Mouse (Mus musculus) hindbrain, embryonic 11.5 days (tissue): ENCODE measurements at regions not wholly inside any gene's neighbourhood (a gene's known extent, or its start where the extent isn't known, plus 50 kb on each side); places are given as distances from the start of the nearest gene placed in this dataset.

Experiments used
- ATAC-seq: fragments of 200-750 bp; cut with Nextera tagmentation; 2 replicates; pipeline ENCODE4 v1.8.0; 2017; ENCODE audit warnings: mild to moderate bottlenecking, moderate TSS enrichment, moderate library complexity; ENCODE audit not compliant: low FRiP score
- DNase-seq: peaks from one replicate; pipeline ENCODE4 v3.0.0-alpha.2; 2015; ENCODE audit warnings: low spot score
- H3K27ac ChIP-seq: fragments of 300-500 bp; sonication (generic); 2 replicates; pipeline ENCODE4 v1.5.1; 2014; ENCODE audit warnings: mild to moderate bottlenecking, low read depth, low read length
- H3K27me3 ChIP-seq: fragments of 300-500 bp; sonication (generic); 2 replicates; pipeline ENCODE4 v1.6.1; 2014; ENCODE audit warnings: mild to moderate bottlenecking, low read length, moderate library complexity, mixed read lengths; ENCODE audit not compliant: control insufficient read depth, insufficient read depth
- H3K36me3 ChIP-seq: fragments of 300-500 bp; sonication (generic); 2 replicates; pipeline ENCODE4 v1.6.1; 2014; ENCODE audit warnings: mild to moderate bottlenecking, low read length, moderate library complexity, mixed read lengths; ENCODE audit not compliant: control insufficient read depth, insufficient read depth
- H3K4me1 ChIP-seq: fragments of 300-500 bp; sonication (generic); replicated peaks from 2 replicates; pipeline ENCODE4 v1.6.1; 2014; ENCODE audit warnings: low read length, mixed read lengths; ENCODE audit not compliant: control insufficient read depth, insufficient read depth
- H3K4me2 ChIP-seq: fragments of 300-500 bp; sonication (generic); replicated peaks from 2 replicates; pipeline ENCODE4 v1.6.1; 2014; ENCODE audit warnings: mild to moderate bottlenecking, low read depth, low read length
- H3K4me3 ChIP-seq: fragments of 300-500 bp; sonication (generic); 2 replicates; pipeline ENCODE4 v1.5.1; 2014; ENCODE audit warnings: low read depth, low read length
- H3K9ac ChIP-seq: fragments of 300-500 bp; sonication (generic); 2 replicates; pipeline ENCODE4 v1.6.1; 2014; ENCODE audit warnings: low read depth, low read length
- H3K9me3 ChIP-seq: fragments of 300-500 bp; sonication (generic); 2 replicates; pipeline ENCODE4 v1.6.1; 2016; ENCODE audit warnings: low read length; ENCODE audit not compliant: control insufficient read depth
- WGBS: fragments of 180-500 bp; shearing (Covaris S2); extraction: QIAGEN DNeasy Blood & Tissue Kit; methylation state at CpG from one replicate; pipeline ENCODE4 v1.1.7; 2014; 5-methylcytosine and 5-hydroxymethylcytosine counted together

GRCm38 (mm10) chr5:107035376-107035775, 71.3 kb downstream of the Cdc7 start:
- DNase-seq (no peak), ATAC-seq (no peak)
- H3K9ac ChIP-seq = no peak overlapping the region
- H3K36me3 ChIP-seq = no peaks in the 10 kb centered on the region
- H3K4me2 ChIP-seq = no peak overlapping the region
- H3K4me1 ChIP-seq = no peaks in the 10 kb centered on the region
- 76% methylated on average over 4 of the region's 4 CpGs for WGBS
- H3K27me3 ChIP-seq = no peaks in the 10 kb centered on the region
- H3K27ac ChIP-seq = no peak overlapping the region
- no peak overlapping the region for H3K4me3 ChIP-seq
- no peaks in the 10 kb centered on the region for H3K9me3 ChIP-seq

GRCm38 (mm10) chr5:107035782-107036181, 71.7 kb downstream of the Cdc7 start:
- no peak for ATAC-seq

GRCm38 (mm10) chr5:107036475-107036874, 72.4 kb downstream of the Cdc7 start:
- no peaks in the 10 kb centered on the region for H3K4me1 ChIP-seq
- DNase-seq (no peak), ATAC-seq (no peak)
- WGBS = 80% methylated on average over 6 of the region's 6 CpGs
- no peak overlapping the region for H3K4me3 ChIP-seq
- H3K4me2 ChIP-seq = no peak overlapping the region
- no peaks in the 10 kb centered on the region for H3K9me3 ChIP-seq
- no peaks in the 10 kb centered on the region for H3K36me3 ChIP-seq
- no peak overlapping the region for H3K9ac ChIP-seq
- H3K27ac ChIP-seq = no peak overlapping the region
- H3K27me3 ChIP-seq = no peaks in the 10 kb centered on the region

More at GRCm38 (mm10) chr5:107035782-107036181, 71.7 kb downstream of the Cdc7 start:
- DNase-seq = no peak
- H3K27me3 ChIP-seq = no peaks in the 10 kb centered on the region
- H3K4me2 ChIP-seq = no peak overlapping the region
- H3K9me3 ChIP-seq = no peaks in the 10 kb centered on the region
- no peak overlapping the region for H3K9ac ChIP-seq
- no peaks in the 10 kb centered on the region for H3K4me1 ChIP-seq
- H3K36me3 ChIP-seq = no peaks in the 10 kb centered on the region
- no peak overlapping the region for H3K27ac ChIP-seq
- no peak overlapping the region for H3K4me3 ChIP-seq
- WGBS = 63% methylated on average over 6 of the region's 6 CpGs

GRCm38 (mm10) chr5:107037087-107037486, 73.0 kb downstream of the Cdc7 start:
- no peaks in the 10 kb centered on the region for H3K36me3 ChIP-seq
- H3K9ac ChIP-seq = no peak overlapping the region
- H3K4me1 ChIP-seq = no peaks in the 10 kb centered on the region
- ATAC-seq (no peak), DNase-seq (no peak)
- H3K27me3 ChIP-seq = no peaks in the 10 kb centered on the region
- H3K27ac ChIP-seq = no peak overlapping the region
- WGBS = 88% methylated on average over 6 of the region's 6 CpGs
- no peaks in the 10 kb centered on the region for H3K9me3 ChIP-seq
- no peak overlapping the region for H3K4me3 ChIP-seq
- H3K4me2 ChIP-seq = no peak overlapping the region

- no peak overlapping the region for H3K27ac ChIP-seq
- H3K36me3 ChIP-seq = no peaks in the 10 kb centered on the region
- H3K4me3 ChIP-seq = no peak overlapping the region
- DNase-seq (no peak), ATAC-seq (no peak)
- no peaks in the 10 kb centered on the region for H3K9me3 ChIP-seq
- no peaks in the 10 kb centered on the region for H3K27me3 ChIP-seq
- 94% methylated on average over 8 of the region's 8 CpGs for WGBS
- H3K4me1 ChIP-seq = no peaks in the 10 kb centered on the region
- H3K9ac ChIP-seq = no peak overlapping the region
- no peak overlapping the region for H3K4me2 ChIP-seq
Measured at GRCm38 (mm10) chr5:107039340-107039739, 75.2 kb downstream of the Cdc7 start.

- no peaks in the 10 kb centered on the region for H3K27me3 ChIP-seq
- H3K9ac ChIP-seq = no peak overlapping the region
- DNase-seq (no peak), ATAC-seq (no peak)
- 93% methylated on average over 6 of the region's 6 CpGs for WGBS
- no peak overlapping the region for H3K4me3 ChIP-seq
- no peak overlapping the region for H3K27ac ChIP-seq
- H3K9me3 ChIP-seq = no peaks in the 10 kb centered on the region
- no peak overlapping the region for H3K4me2 ChIP-seq
- no peaks in the 10 kb centered on the region for H3K36me3 ChIP-seq
- no peaks in the 10 kb centered on the region for H3K4me1 ChIP-seq
Measured at GRCm38 (mm10) chr5:107039956-107040355, 75.8 kb downstream of the Cdc7 start.

GRCm38 (mm10) chr5:107040489-107040888, 76.4 kb downstream of the Cdc7 start:
- no peak overlapping the region for H3K4me3 ChIP-seq
- H3K4me1 ChIP-seq = no peaks in the 10 kb centered on the region
- no peak overlapping the region for H3K4me2 ChIP-seq
- H3K9ac ChIP-seq = no peak overlapping the region
- ATAC-seq = no peak
- no peak for DNase-seq
- H3K36me3 ChIP-seq = no peaks in the 10 kb centered on the region
- no peaks in the 10 kb centered on the region for H3K27me3 ChIP-seq
- H3K27ac ChIP-seq = no peak overlapping the region
- H3K9me3 ChIP-seq = no peaks in the 10 kb centered on the region
- 89% methylated on average over 10 of the region's 10 CpGs for WGBS

GRCm38 (mm10) chr5:107045163-107045562, 81.0 kb downstream of the Cdc7 start:
- H3K4me2 ChIP-seq = no peak overlapping the region
- H3K9ac ChIP-seq = no peak overlapping the region
- H3K9me3 ChIP-seq = no peaks in the 10 kb centered on the region
- no peaks in the 10 kb centered on the region for H3K36me3 ChIP-seq
- DNase-seq (no peak), ATAC-seq (no peak)
- H3K4me1 ChIP-seq = no peaks in the 10 kb centered on the region; the same call in 1 of the 2 replicates
- no peaks in the 10 kb centered on the region for H3K27me3 ChIP-seq
- H3K4me3 ChIP-seq = no peak overlapping the region
- 74% methylated on average over 10 of the region's 10 CpGs for WGBS
- H3K27ac ChIP-seq = no peak overlapping the region

- Histone ChIP-seq H3K36me3 (no peaks in the 10 kb centered on the region), H3K9ac (no peak overlapping the region), H3K4me2 (no peak overlapping the region), H3K4me1 (no peaks in the 10 kb centered on the region; the same call in 1 of the 2 replicates), H3K9me3 (no peaks in the 10 kb centered on the region), H3K27me3 (no peaks in the 10 kb centered on the region), H3K4me3 (no peak overlapping the region), H3K27ac (no peak overlapping the region)
- DNase-seq (no peak), ATAC-seq (no peak)
- WGBS = 34% methylated on average over 4 of the region's 4 CpGs
Measured at GRCm38 (mm10) chr5:107046501-107046931, 82.4 kb downstream of the Cdc7 start.
